Mouse (Mus musculus) CH12.LX (cell line): ENCODE measurements around the gene Pcyt2. TPM values are rescaled to one million over a fixed set of nuclear protein-coding genes. Genes with fewer than 3 reads are reported as not detected.

ENCODE experiments used
- DNase-seq: peaks from one replicate; pipeline ENCODE4 v3.0.0-alpha.2; 2013; ENCODE audit errors: extremely low read depth
- H3K27ac ChIP-seq: 2 replicates; pipeline ENCODE4 v1.5.1; 2012; ENCODE audit warnings: low read depth, mild to moderate bottlenecking, control low read depth, moderate library complexity; ENCODE audit not compliant: insufficient read depth
- H3K27me3 ChIP-seq: replicated peaks from 2 replicates; pipeline ENCODE3; 2012; ENCODE audit warnings: inconsistent platforms
- H3K36me3 ChIP-seq, 2 experiments: replicated peaks in 1 of 2; 2 replicates each; pipeline versions ENCODE3 to v1.6.1; 2012; ENCODE audit warnings: inconsistent platforms in 1 of 2, low read length in 1 of 2, mild to moderate bottlenecking in 1 of 2, mixed read lengths in 1 of 2, moderate library complexity in 1 of 2; ENCODE audit not compliant: control insufficient read depth in 1 of 2, insufficient read depth in 1 of 2
- H3K4me1 ChIP-seq, 2 experiments: 2 replicates each; pipeline ENCODE4 v1.6.1; 2012; ENCODE audit warnings: inconsistent platforms in 1 of 2, moderate library complexity in 1 of 2; ENCODE audit not compliant: insufficient read depth in 2 of 2, control insufficient read depth in 1 of 2
- H3K4me2 ChIP-seq: 2 replicates; pipeline ENCODE4 v1.6.1; 2012; ENCODE audit warnings: low read depth, mild to moderate bottlenecking, control low read depth; ENCODE audit not compliant: poor library complexity, insufficient read depth, severe bottlenecking
- H3K4me3 ChIP-seq, 3 experiments: fragments of 150-350 bp in 1 of 3; sonication (generic) in 1 of 3; replicated peaks in 1 of 3; 2 replicates each; pipeline versions ENCODE3 to v1.5.1; 2011 to 2012; ENCODE audit warnings: low read depth in 2 of 3, low read length in 2 of 3, mild to moderate bottlenecking in 2 of 3, moderate library complexity in 2 of 3, control low read depth in 1 of 3, improper control_type of control experiment in 1 of 3, inconsistent platforms in 1 of 3, mixed read lengths in 1 of 3; ENCODE audit not compliant: poor library complexity in 1 of 3
- H3K79me2 ChIP-seq: replicated peaks from 2 replicates; pipeline ENCODE4 v1.6.1; 2012; ENCODE audit warnings: mild to moderate bottlenecking, moderate library complexity; ENCODE audit not compliant: control insufficient read depth, poor library complexity, insufficient read depth, severe bottlenecking; ENCODE audit errors: extremely low read depth
- H3K9ac ChIP-seq: 2 replicates; pipeline ENCODE4 v1.6.1; 2012; ENCODE audit warnings: low read depth, mild to moderate bottlenecking, control low read depth, moderate library complexity; ENCODE audit not compliant: insufficient read depth
- H3K9me3 ChIP-seq: replicated peaks from 2 replicates; pipeline ENCODE3; 2012; ENCODE audit warnings: low read length, inconsistent platforms, mixed read lengths
- CTCF ChIP-seq, 2 experiments: IDR thresholded peaks in 1 of 2; conservative IDR thresholded peaks in 1 of 2; 2 replicates each; pipeline ENCODE4 v1.5.1; 2011 to 2012; ENCODE audit warnings: low read depth in 2 of 2, low read length in 2 of 2, improper control_type of control experiment in 1 of 2, inconsistent platforms in 1 of 2, mild to moderate bottlenecking in 1 of 2, moderate library complexity in 1 of 2
- HCFC1 ChIP-seq: IDR thresholded peaks from 2 replicates; pipeline ENCODE4 v1.6.1; 2012; ENCODE audit warnings: low read depth, mild to moderate bottlenecking, inconsistent platforms, low read length, improper control_type of control experiment
- KAT2A ChIP-seq: IDR thresholded peaks from 2 replicates; pipeline ENCODE4 v1.6.1; 2012; ENCODE audit warnings: low read length, improper control_type of control experiment, inconsistent platforms; ENCODE audit not compliant: insufficient replicate concordance
- MEF2A ChIP-seq: IDR thresholded peaks from 2 replicates; pipeline ENCODE4 v1.6.1; 2014; ENCODE audit warnings: low read depth, mild to moderate bottlenecking, inconsistent platforms, low read length, improper control_type of control experiment, borderline replicate concordance
- MYC ChIP-seq: IDR thresholded peaks from 2 replicates; pipeline ENCODE4 v1.6.1; 2011; ENCODE audit warnings: low read depth, mild to moderate bottlenecking, improper control_type of control experiment, low read length
- NELFE ChIP-seq: IDR thresholded peaks from 2 replicates; pipeline ENCODE4 v1.6.1; 2011; ENCODE audit warnings: low read depth, low read length, improper control_type of control experiment
- POLR2A ChIP-seq: IDR thresholded peaks from 2 replicates; pipeline ENCODE4 v1.6.1; 2011; ENCODE audit warnings: low read depth, mild to moderate bottlenecking, improper control_type of control experiment, low read length
- RAD21 ChIP-seq: IDR thresholded peaks from 2 replicates; pipeline ENCODE4 v1.6.1; 2011; ENCODE audit warnings: low read depth, mild to moderate bottlenecking, low read length, improper control_type of control experiment, moderate library complexity
- SIN3A ChIP-seq: IDR thresholded peaks from 2 replicates; pipeline ENCODE4 v1.6.1; 2012; ENCODE audit warnings: low read length, improper control_type of control experiment, inconsistent platforms
- SMC3 ChIP-seq: IDR thresholded peaks from 2 replicates; pipeline ENCODE4 v1.6.1; 2011; ENCODE audit warnings: low read depth, low read length, improper control_type of control experiment
- TCF12 ChIP-seq: IDR thresholded peaks from 2 replicates; pipeline ENCODE4 v1.6.1; 2014; ENCODE audit warnings: low read depth, mild to moderate bottlenecking, inconsistent platforms, low read length, improper control_type of control experiment
- UBTF ChIP-seq: IDR thresholded peaks from 2 replicates; pipeline ENCODE4 v1.6.1; 2012; ENCODE audit warnings: low read depth, mild to moderate bottlenecking, inconsistent platforms, low read length, improper control_type of control experiment, moderate library complexity
- dilution Hi-C: fragments of 300-500 bp; cut with MboI; formaldehyde crosslinking; loops from 2 replicates; pipeline ENCODE4 v1.14.3; 2020; ENCODE audit warnings: low sequenced_read_pairs; ENCODE audit not compliant: extremely low pct_unique_long_range_greater_than_20kb, extremely low pct_ligation_motif_present
- in situ Hi-C: fragments of 300-500 bp; cut with MboI; formaldehyde crosslinking; loops from 3 replicates; pipeline ENCODE4 v1.14.3; 2019; ENCODE audit warnings: low sequenced_read_pairs, low pct_ligation_motif_present, low pct_unique_long_range_greater_than_20kb, mixed read lengths
- polyA plus RNA-seq: library from polyadenylated mRNA; unstranded; fragments of >175 nt; gene quantifications from 2 replicates; pipeline ENCODE4 v1.2.1, GENCODE M21; 2012; ENCODE audit warnings: low read depth; ENCODE audit not compliant: insufficient read length
- total RNA-seq, 2 experiments: library from RNA; depleted of rRNA; stranded (reverse); fragments of 300-350 nt in 1 of 2; fragments of >200 nt in 1 of 2; gene quantifications; 2 replicates each; pipeline ENCODE4 v1.2.3; 2012 to 2014

Gene Pcyt2
- total and polyA plus RNA-seq, 3 experiments, result 154 to 166 (median 155) TPM

GRCm38 (mm10) chr11:120579316-120580107, 38.2 kb downstream of the Pcyt2 start:
- H3K9me3 ChIP-seq, result peaks cover 4% of the 10 kb centered on the region
- in situ Hi-C loops (no loop called here), dilution Hi-C loops (no loop called here)
- TF ChIP-seq RAD21, result peak; percentile 28
- TF ChIP-seq MYC, result no peak
- no peak for TF ChIP-seq UBTF
- TF ChIP-seq SIN3A, result peak; percentile 61
- TF ChIP-seq CTCF (conservative IDR thresholded peaks at IDR 0.05 in 1 of 2, IDR thresholded peaks at IDR 0.05 in 1 of 2; ENCODE audit: low read depth in 2 of 2, low read length in 2 of 2), result peak; percentile 86 to 98
- TF ChIP-seq MEF2A, result peak; percentile 85
- peak; percentile 69 for TF ChIP-seq SMC3
- 0 out of 2 replicates have a peak, but pooled peaks have one; percentile 34 for TF ChIP-seq TCF12
- H3K4me2 ChIP-seq, result peak overlapping the region; percentile 95
- no peaks in the 10 kb centered on the region for H3K27me3 ChIP-seq
- peak overlapping the region; percentile 93; the same call in 1 of the 2 replicates for H3K9ac ChIP-seq
- H3K36me3 ChIP-seq, result peaks cover 36 to 54% of the 10 kb centered on the region in 2 experiments
- H3K27ac ChIP-seq, result no peak overlapping the region
- peaks cover 27% of the 10 kb centered on the region for H3K79me2 ChIP-seq
- H3K4me1 ChIP-seq, result peaks cover 11 to 63% of the 10 kb centered on the region in 2 experiments
- DNase-seq, result peak; percentile 84
- peak overlapping the region; percentile 77 to 99 (median 85) for H3K4me3 ChIP-seq

GRCm38 (mm10) chr11:120578694-120579243, 39.0 kb downstream of the Pcyt2 start:
- H3K27ac ChIP-seq, result peak overlapping the region; percentile 5; the same call in 1 of the 2 replicates
- no peaks in the 10 kb centered on the region for H3K27me3 ChIP-seq
- H3K4me1 ChIP-seq, result peaks cover 11 to 66% of the 10 kb centered on the region in 2 experiments
- dilution Hi-C loops, result no loop called here
- no peak overlapping the region for H3K9ac ChIP-seq
- H3K4me3 ChIP-seq, result no peak overlapping the region
- peaks cover 31% of the 10 kb centered on the region for H3K79me2 ChIP-seq
- TF ChIP-seq NELFE (no peak), KAT2A (no peak)
- no peak for DNase-seq
- H3K4me2 ChIP-seq, result no peak overlapping the region
- H3K9me3 ChIP-seq, result peaks cover under 1% of the 10 kb centered on the region
- peaks cover 33 to 49% of the 10 kb centered on the region in 2 experiments for H3K36me3 ChIP-seq
- in situ Hi-C loops, result no loop called here

- Histone ChIP-seq H3K4me2 (no peak overlapping the region), H3K36me3 (peaks cover 32 to 46% of the 10 kb centered on the region in 2 experiments)
These were observed 39.6 kb downstream of the Pcyt2 start for GRCm38 (mm10) chr11:120578024-120578693.

More at GRCm38 (mm10) chr11:120578024-120578693, 39.6 kb downstream of the Pcyt2 start:
- H3K27me3 ChIP-seq, result no peaks in the 10 kb centered on the region
- H3K4me3 ChIP-seq, result no peak overlapping the region
- H3K4me1 ChIP-seq, result peaks cover 11 to 66% of the 10 kb centered on the region in 2 experiments
- dilution Hi-C loops, result no loop called here
- H3K27ac ChIP-seq, result peak overlapping the region; percentile 5; the same call in 1 of the 2 replicates
- H3K9ac ChIP-seq, result no peak overlapping the region
- in situ Hi-C loops, result no loop called here
- peaks cover 32% of the 10 kb centered on the region for H3K79me2 ChIP-seq
- no peaks in the 10 kb centered on the region for H3K9me3 ChIP-seq
- no peak for DNase-seq
- TF ChIP-seq HCFC1 (no peak), POLR2A (0 out of 2 replicates have a peak, but pooled peaks have one; percentile 12)
